Mouse (Mus musculus) small intestine, adult 10 weeks (tissue): Measurements from ENCODE around the gene Itgb2. TPM values are rescaled to one million over a fixed set of nuclear protein-coding genes. Genes with fewer than 3 reads are reported as not detected.

Source experiments
- polyA plus RNA-seq: library from polyadenylated mRNA; stranded (reverse); fragments of 350-450 nt; fragmentation: Illumina TruSeq; extraction: RNeasy Lipid Tissue Mini Kit (QIAGEN cat#74804); gene quantifications from one replicate; pipeline ENCODE4 v1.2.3, GENCODE M21; 2014; ENCODE audit warnings: low replicate concordance

The Itgb2 gene
- 3.0 TPM for polyA plus RNA-seq

GRCm38 (mm10) chr10:77530140-77530539 is at the start of gene Itgb2:
Gene Itgb2 (plus strand): TSS chr10:77530252.

DNA sequence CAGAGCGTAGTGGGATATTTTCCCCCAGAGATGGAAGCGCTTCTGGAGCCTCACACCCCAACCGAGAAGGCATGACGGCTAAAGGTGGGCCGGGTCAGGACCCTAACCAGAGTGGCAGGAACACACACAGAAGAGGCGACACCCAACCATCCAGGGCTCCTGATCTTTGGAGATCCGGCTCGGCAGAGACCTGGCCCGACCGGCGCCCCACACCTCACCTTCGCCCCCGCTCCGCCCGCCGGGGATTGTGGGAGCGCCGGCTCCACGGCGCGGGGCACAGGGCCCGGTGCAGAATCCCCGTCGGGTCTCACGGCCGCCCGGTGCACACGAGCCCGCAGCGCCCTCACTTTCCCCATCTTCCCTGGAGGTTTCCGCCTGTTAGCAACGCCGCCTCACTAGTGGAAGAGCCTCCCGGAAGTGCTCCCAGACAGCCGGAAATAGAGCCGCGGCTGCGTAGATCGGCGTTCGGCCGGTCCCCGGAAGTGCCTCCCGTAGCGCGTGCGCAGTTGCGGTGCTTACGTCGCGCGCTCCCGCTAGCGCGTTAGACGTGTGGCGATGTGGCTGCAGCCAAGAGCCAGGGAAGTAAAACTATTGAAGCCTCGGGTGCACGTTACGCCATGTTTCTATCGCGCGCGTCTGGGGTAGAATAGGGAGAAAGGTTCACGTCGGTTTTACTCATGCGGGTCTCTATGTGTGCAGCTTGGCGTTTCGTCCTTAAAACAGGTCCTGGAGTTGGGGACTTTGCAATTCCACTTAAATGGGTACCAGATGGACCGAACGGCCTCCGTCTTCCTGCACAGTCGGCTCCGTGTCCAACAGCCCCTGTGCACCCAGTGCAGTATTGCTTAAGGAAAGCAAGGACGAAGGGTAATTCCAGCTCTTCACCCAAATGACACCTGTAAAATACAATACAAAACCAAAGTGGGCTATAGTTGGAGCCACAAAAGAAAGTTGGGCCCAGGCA is 14.4 kb upstream of the Itgb2 start, which contains the start of gene Fam207a:
Gene Fam207a, minus strand, starts transcription at position 401 of the 964 bp plus-strand sequence.

DNA sequence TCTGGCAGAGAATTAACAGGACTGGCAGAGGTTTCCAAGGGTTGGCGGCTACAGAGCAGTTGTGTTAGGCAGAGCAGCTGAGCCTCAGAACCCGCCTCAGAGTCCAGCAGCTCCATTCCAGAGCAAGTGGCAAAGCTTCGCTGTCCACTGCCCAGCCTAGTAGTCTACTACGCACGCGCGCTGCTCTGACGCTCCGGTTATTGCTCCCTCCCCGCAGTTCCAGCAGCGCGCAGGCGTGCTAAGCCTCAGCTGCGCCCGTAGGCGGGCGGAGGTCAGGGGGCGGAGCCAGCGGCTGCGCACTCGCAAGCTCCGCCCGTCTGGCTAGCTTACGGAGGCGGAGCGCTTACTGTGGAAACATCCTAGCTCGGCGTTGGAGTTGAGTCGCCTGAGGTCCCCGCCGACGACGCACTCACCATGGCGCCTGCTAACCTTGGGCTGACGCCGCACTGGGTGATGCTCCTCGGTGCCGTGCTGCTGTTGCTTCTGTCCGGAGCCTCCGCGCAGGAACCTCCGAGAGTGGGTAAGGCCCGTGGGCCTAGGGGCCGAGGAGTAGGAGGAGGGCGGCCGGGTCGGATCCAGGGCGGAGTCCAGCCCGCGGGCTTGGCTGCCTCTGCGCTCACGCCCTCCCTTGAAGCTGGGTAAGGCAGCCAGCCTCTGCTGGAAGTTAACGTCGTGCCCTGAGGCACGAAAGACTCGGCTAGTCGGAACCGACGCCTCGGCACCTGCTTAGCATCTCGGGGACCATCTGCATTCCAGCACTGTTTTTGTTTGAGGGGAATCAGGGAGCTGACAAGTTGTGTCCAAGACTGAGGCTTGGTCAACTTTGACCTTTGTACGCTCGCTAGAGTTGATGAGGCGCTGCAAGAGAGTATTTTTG is 51.6 kb downstream of the Itgb2 start, which contains the start of gene Pttg1ip:
Gene Pttg1ip, plus strand, starts transcription at position 313 of the 877 bp plus-strand sequence.

GRCm38 (mm10) chr10:77605908-77606826 is 76.1 kb downstream of the Itgb2 start, which contains the start of the genes Sumo3 and Gm49325:
Gene Sumo3 (plus strand): TSS chr10:77606097.
Gene Gm49325 (plus strand): TSS chr10:77606197.

Other genes with a start within 250 kb of the Itgb2 start
- gene Adarb1, start 112.0 kb upstream of the Itgb2 start, polyA plus RNA-seq: 1.0 TPM
- gene Fam207a, start 14.5 kb upstream of the Itgb2 start, polyA plus RNA-seq: 0.22 TPM
- 153 TPM for gene Pttg1ip, start 51.5 kb downstream of the Itgb2 start, polyA plus RNA-seq
- 54.4 TPM for gene Sumo3, start 75.8 kb downstream of the Itgb2 start, polyA plus RNA-seq
- gene Gm49325, start 75.9 kb downstream of the Itgb2 start, polyA plus RNA-seq: not detected
- gene Ube2g2, start 92.0 kb downstream of the Itgb2 start, polyA plus RNA-seq: 2.6 TPM
- gene Tspear, start 156.3 kb downstream of the Itgb2 start, polyA plus RNA-seq: not detected
- gene Gm19402, start 160.5 kb downstream of the Itgb2 start, polyA plus RNA-seq: not detected
- not detected for gene Gm9508, start 167.0 kb downstream of the Itgb2 start, polyA plus RNA-seq
- gene Gm10272, start 176.4 kb downstream of the Itgb2 start, polyA plus RNA-seq: not detected
- not detected for gene Gm10024, start 181.2 kb downstream of the Itgb2 start, polyA plus RNA-seq
- not detected for gene Gm10142, start 185.6 kb downstream of the Itgb2 start, polyA plus RNA-seq
- not detected for gene Krtap12-1, start 190.3 kb downstream of the Itgb2 start, polyA plus RNA-seq
- not detected for gene Gm10100, start 196.2 kb downstream of the Itgb2 start, polyA plus RNA-seq
- gene Gm18596, start 212.4 kb downstream of the Itgb2 start, polyA plus RNA-seq: not detected
- not detected for gene Gm9736, start 221.1 kb downstream of the Itgb2 start, polyA plus RNA-seq
- not detected for gene Gm3233, start 229.4 kb downstream of the Itgb2 start, polyA plus RNA-seq
- not detected for gene Gm3238, start 241.1 kb downstream of the Itgb2 start, polyA plus RNA-seq
- gene Gm7138, start 246.7 kb downstream of the Itgb2 start, polyA plus RNA-seq: not detected